Mouse (Mus musculus): ENCODE measurements around the gene Rsph1. TPM values are rescaled to one million over a fixed set of nuclear protein-coding genes. Genes with fewer than 3 reads are reported as not detected.

The Rsph1 gene
- polyA plus RNA-seq, 1 experiment, result 0.13 TPM

- no peak for TF ChIP-seq POLR2A (IDR thresholded peaks at IDR 0.05; ENCODE audit: low read depth, low read length)
- no peak for TF ChIP-seq CTCF (IDR thresholded peaks at IDR 0.05; ENCODE audit: extremely low read depth, insufficient read depth, insufficient read length, insufficient replicate concordance)
- 90% methylated on average over 10 of the region's 10 CpGs for WGBS
- no peaks in the 10 kb centered on the region for H3K4me1 ChIP-seq (ENCODE audit: control insufficient read depth, insufficient read depth, insufficient read length)
Observed at GRCm38 (mm10) chr17:31312648-31313047, 35.5 kb upstream of the Rsph1 start.

GRCm38 (mm10) chr17:31311047-31311446 lies 33.9 kb upstream of the Rsph1 start:
- no peak overlapping the region for H3K27ac ChIP-seq (ENCODE audit: insufficient read depth, low read length)
- H3K4me1 ChIP-seq (ENCODE audit: control insufficient read depth, insufficient read depth, insufficient read length), result no peaks in the 10 kb centered on the region
- H3K4me3 ChIP-seq (ENCODE audit: extremely low read depth, insufficient read depth, insufficient read length), result no peak overlapping the region
- 89% methylated on average over 9 of the region's 9 CpGs for WGBS
- TF ChIP-seq CTCF (IDR thresholded peaks at IDR 0.05; ENCODE audit: extremely low read depth, insufficient read depth, insufficient read length, insufficient replicate concordance) (no peak), POLR2A (IDR thresholded peaks at IDR 0.05; ENCODE audit: low read depth, low read length) (no peak)
- H3K36me3 ChIP-seq (ENCODE audit: control insufficient read depth, insufficient read depth, low read length), result peaks cover 8% of the 10 kb centered on the region; the same call in 1 of the 2 replicates
- H3K27me3 ChIP-seq (ENCODE audit: control insufficient read depth, insufficient read depth, low read length), result no peaks in the 10 kb centered on the region
- DNase-seq (ENCODE audit: low read depth in 1 of 2, low spot score in 2 of 2), result no peak

More at GRCm38 (mm10) chr17:31312648-31313047, 35.5 kb upstream of the Rsph1 start:
- no peaks in the 10 kb centered on the region for H3K27me3 ChIP-seq (ENCODE audit: control insufficient read depth, insufficient read depth, low read length)
- no peak for DNase-seq (ENCODE audit: low read depth in 1 of 2, low spot score in 2 of 2)
- no peak overlapping the region for H3K4me3 ChIP-seq (ENCODE audit: extremely low read depth, insufficient read depth, insufficient read length)
- peaks cover 13% of the 10 kb centered on the region for H3K36me3 ChIP-seq (ENCODE audit: control insufficient read depth, insufficient read depth, low read length)
- no peak overlapping the region for H3K27ac ChIP-seq (ENCODE audit: insufficient read depth, low read length)

GRCm38 (mm10) chr17:31309281-31309793 lies 32.2 kb upstream of the Rsph1 start:
- Histone ChIP-seq H3K4me1 (ENCODE audit: control insufficient read depth, insufficient read depth, insufficient read length) (peaks cover 4% of the 10 kb centered on the region; the same call in 1 of the 2 replicates), H3K27me3 (ENCODE audit: control insufficient read depth, insufficient read depth, low read length) (no peaks in the 10 kb centered on the region), H3K36me3 (ENCODE audit: control insufficient read depth, insufficient read depth, low read length) (peaks cover 4% of the 10 kb centered on the region; the same call in 1 of the 2 replicates), H3K27ac (ENCODE audit: insufficient read depth, low read length) (no peak overlapping the region), H3K4me3 (ENCODE audit: extremely low read depth, insufficient read depth, insufficient read length) (no peak overlapping the region)
- TF ChIP-seq POLR2A (IDR thresholded peaks at IDR 0.05; ENCODE audit: low read depth, low read length) (no peak), CTCF (IDR thresholded peaks at IDR 0.05; ENCODE audit: extremely low read depth, insufficient read depth, insufficient read length, insufficient replicate concordance) (no peak)
- no peak for DNase-seq (ENCODE audit: low read depth in 1 of 2, low spot score in 2 of 2)
- 89% methylated on average over 6 of the region's 6 CpGs for WGBS

- H3K4me3 ChIP-seq (ENCODE audit: extremely low read depth, insufficient read depth, insufficient read length), result no peak overlapping the region
- peaks cover 4% of the 10 kb centered on the region; the same call in 1 of the 2 replicates for H3K4me1 ChIP-seq (ENCODE audit: control insufficient read depth, insufficient read depth, insufficient read length)
- 97% methylated on average over 7 of the region's 7 CpGs for WGBS
- H3K27me3 ChIP-seq (ENCODE audit: control insufficient read depth, insufficient read depth, low read length), result no peaks in the 10 kb centered on the region
- no peak for DNase-seq (ENCODE audit: low read depth in 1 of 2, low spot score in 2 of 2)
- TF ChIP-seq POLR2A (IDR thresholded peaks at IDR 0.05; ENCODE audit: low read depth, low read length) (no peak), CTCF (IDR thresholded peaks at IDR 0.05; ENCODE audit: extremely low read depth, insufficient read depth, insufficient read length, insufficient replicate concordance) (no peak)
- H3K36me3 ChIP-seq (ENCODE audit: control insufficient read depth, insufficient read depth, low read length), result peaks cover 4% of the 10 kb centered on the region; the same call in 1 of the 2 replicates
- H3K27ac ChIP-seq (ENCODE audit: insufficient read depth, low read length), result no peak overlapping the region
Observed at GRCm38 (mm10) chr17:31308291-31308816, 31.2 kb upstream of the Rsph1 start.

- peaks cover 8% of the 10 kb centered on the region for H3K36me3 ChIP-seq (ENCODE audit: control insufficient read depth, insufficient read depth, low read length)
- no peak overlapping the region for H3K27ac ChIP-seq (ENCODE audit: insufficient read depth, low read length)
- no peak overlapping the region for H3K4me3 ChIP-seq (ENCODE audit: extremely low read depth, insufficient read depth, insufficient read length)
- TF ChIP-seq POLR2A (IDR thresholded peaks at IDR 0.05; ENCODE audit: low read depth, low read length) (no peak), CTCF (IDR thresholded peaks at IDR 0.05; ENCODE audit: extremely low read depth, insufficient read depth, insufficient read length, insufficient replicate concordance) (no peak)
- DNase-seq (ENCODE audit: low read depth in 1 of 2, low spot score in 2 of 2), result no peak
- 93% methylated on average over 3 of the region's 3 CpGs for WGBS
- no peaks in the 10 kb centered on the region for H3K27me3 ChIP-seq (ENCODE audit: control insufficient read depth, insufficient read depth, low read length)
- peaks cover 4% of the 10 kb centered on the region; the same call in 1 of the 2 replicates for H3K4me1 ChIP-seq (ENCODE audit: control insufficient read depth, insufficient read depth, insufficient read length)
Observed at GRCm38 (mm10) chr17:31307756-31308155, 30.6 kb upstream of the Rsph1 start.

- Histone ChIP-seq H3K4me3 (ENCODE audit: extremely low read depth, insufficient read depth, insufficient read length) (no peak overlapping the region), H3K36me3 (ENCODE audit: control insufficient read depth, insufficient read depth, low read length) (peaks cover 11% of the 10 kb centered on the region), H3K27me3 (ENCODE audit: control insufficient read depth, insufficient read depth, low read length) (no peaks in the 10 kb centered on the region), H3K27ac (ENCODE audit: insufficient read depth, low read length) (no peak overlapping the region), H3K4me1 (ENCODE audit: control insufficient read depth, insufficient read depth, insufficient read length) (peaks cover 4% of the 10 kb centered on the region; the same call in 1 of the 2 replicates)
- TF ChIP-seq CTCF (IDR thresholded peaks at IDR 0.05; ENCODE audit: extremely low read depth, insufficient read depth, insufficient read length, insufficient replicate concordance) (no peak), POLR2A (IDR thresholded peaks at IDR 0.05; ENCODE audit: low read depth, low read length) (no peak)
- WGBS, result 82% methylated on average over 5 of the region's 5 CpGs
- DNase-seq (ENCODE audit: low read depth in 1 of 2, low spot score in 2 of 2), result no peak
Observed at GRCm38 (mm10) chr17:31305776-31306120, 28.6 kb upstream of the Rsph1 start.

All from spleen, adult 2 months (tissue).